Mouse (Mus musculus): Measurements from ENCODE around the gene Syce1.
"Not testable (repeated sequence)": the region's sequence is repeated elsewhere in the genome, so short reads cannot be mapped to it uniquely, and the experiment has no call there.

The Syce1 gene

DNA sequence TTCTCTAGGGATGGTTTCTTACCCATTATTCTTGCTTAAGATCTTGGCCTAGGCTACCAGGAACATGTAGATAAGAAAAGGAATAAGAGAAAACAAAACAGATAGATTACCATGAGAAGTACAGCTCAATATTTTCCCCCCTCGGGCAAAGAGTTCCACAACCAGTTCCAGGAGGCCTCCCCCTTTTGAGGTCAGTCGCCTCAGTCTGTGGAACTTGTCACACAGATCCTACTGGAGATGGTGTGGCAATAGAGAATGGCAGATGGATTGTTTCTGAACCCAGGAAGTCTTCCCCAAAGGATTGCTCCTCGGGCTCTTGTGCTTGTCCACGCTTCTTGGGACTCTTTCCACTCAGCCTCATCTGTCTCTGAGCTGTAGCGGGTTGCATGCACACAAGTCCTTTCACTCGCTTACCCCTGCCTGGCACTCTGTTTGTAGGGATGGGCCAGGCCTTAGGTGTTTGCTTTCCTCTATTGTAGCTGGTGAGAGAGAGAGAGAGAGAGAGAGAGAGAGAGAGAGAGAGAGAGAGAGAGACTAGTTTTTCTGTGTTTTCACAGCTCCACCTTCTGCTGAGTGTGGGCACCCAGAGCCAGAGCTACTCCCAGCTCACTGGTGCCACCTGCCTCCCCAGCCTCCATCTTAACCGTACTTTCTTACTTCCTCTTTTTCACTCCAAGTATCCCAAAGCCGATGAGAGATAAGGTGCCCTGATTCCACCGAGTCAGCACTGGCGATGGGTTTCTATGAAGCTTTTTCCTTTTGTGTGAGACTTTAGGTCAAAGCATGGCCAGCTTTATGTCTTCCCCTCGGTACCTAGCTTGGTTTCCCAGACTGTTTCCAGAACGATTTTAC, 21.5 kb downstream of the Syce1 start:
- DNase-seq (ENCODE audit: low read depth in 1 of 2, low spot score in 2 of 2): no peak

DNA sequence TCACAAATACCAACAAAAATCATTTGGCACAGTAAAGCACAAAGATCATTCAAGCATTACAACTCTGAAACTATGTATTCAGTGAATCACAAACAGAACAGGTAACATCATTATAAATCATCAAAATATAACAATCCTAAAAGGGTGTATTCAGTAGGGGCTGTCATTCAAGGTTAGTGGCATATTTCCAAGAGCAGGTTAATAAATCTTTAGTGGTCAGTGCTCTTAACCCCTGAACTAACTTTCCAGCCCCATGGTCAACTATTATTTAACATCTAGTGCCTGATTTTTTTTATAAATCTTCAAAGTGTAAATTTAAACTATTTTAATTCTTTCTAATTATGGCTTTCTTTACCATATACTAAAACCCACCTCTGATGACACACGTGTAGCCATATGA, 22.3 kb downstream of the Syce1 start:
- not testable (repeated sequence) for DNase-seq (ENCODE audit: low read depth in 1 of 2, low spot score in 2 of 2)

DNA sequence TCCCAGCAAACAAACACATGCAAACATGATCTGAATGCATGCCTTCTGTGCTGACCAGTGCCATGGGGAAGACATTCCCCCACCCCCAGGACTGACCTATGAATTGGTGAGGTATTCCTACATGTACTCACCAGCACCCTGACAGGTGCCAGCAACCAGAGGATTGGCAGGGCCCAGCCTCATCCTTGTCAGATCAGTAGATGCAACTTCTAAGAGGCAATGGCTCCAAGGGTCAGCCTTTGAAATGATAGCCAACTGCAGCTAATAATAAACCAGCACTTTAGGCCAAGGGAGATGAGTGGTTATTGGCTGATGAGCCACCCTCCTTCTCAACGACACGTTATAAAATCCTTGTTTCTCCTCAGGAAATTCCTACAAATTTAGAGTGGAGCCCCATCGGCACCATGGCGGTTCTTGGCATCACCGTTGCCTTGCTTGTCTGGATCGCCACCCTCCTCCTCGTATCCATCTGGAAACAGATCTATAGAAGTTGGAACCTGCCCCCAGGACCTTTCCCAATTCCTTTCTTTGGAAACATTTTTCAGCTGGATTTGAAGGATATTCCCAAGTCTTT, 24.1 kb downstream of the Syce1 start, which contains the start of gene Cyp2e1:
Gene Cyp2e1, plus strand, starts transcription at position 293 of the 574 bp plus-strand sequence.
- DNase-seq (ENCODE audit: low read depth in 1 of 2, low spot score in 2 of 2): no peak

DNA sequence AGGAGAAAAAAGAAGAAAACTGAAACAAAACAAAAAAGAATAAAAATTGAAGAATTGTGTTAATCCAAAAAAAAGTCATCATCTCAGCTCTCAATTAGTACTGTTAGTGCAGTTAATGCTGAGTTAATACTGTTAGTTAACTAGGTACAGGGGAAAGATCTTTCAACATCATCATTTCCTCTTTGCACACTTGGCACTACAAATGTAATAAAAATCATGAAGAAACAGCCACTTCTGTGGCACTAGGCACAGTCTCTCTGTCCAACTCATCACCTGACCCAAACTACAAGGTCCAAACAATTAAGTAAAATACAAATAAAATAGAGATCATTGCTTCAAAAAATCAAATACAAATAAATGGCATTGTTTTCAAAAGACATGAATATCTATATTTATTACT, 27.0 kb downstream of the Syce1 start:
- no peak for DNase-seq (ENCODE audit: low read depth in 1 of 2, low spot score in 2 of 2)

DNA sequence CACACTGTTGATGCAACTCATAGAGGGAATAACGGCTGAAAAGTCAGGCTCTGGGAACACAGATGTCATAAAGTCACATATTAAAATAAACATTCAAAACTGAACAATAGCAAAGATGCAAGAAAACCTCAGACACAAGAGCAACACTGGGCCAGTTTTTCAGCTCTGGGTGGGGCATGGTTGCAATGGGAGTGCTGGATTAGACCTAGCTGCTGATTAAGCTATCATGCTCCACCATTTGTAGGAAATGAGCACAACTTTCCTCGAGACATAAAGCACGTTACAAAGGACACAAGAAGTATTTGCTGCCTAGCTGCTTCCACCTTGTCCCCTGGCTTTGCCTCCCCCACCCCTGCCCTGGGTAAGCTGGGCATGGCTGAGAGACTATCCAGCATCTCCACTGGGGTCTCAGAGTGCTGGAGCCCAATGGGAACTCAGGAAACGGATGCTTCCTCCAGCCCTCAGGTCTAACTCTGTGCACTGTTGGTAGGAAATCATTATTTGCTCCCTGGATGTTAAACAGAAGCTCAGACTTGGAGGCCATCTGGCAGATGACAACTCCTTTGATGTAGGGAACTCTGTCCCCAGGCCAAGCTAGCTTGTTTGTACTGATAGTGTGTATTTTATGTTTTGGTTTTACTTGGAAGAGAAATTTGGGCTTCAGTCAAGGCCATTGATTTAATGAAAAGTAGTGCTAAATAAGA, 31.3 kb downstream of the Syce1 start:
- DNase-seq (ENCODE audit: low read depth in 1 of 2, low spot score in 2 of 2): no peak

DNA sequence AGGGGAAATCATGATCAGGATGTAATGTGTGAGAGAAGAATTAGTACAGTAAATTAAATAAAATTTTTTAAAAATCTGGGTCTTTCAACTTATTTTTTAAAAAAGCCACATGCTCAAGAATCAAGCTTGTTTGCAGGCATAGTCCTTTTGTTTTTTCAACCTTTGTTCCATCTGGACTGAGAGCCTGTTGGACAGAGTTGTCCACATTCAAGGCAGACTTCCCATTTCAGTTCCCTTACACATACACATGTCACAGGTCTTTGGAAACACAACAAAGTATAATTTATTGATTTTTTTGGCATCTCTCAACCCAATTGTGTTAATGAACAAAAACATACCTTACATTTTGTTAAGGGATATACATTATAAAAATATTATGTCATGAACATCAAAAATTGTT, 33.1 kb downstream of the Syce1 start:
- no peak for DNase-seq (ENCODE audit: low read depth in 1 of 2, low spot score in 2 of 2)

DNA sequence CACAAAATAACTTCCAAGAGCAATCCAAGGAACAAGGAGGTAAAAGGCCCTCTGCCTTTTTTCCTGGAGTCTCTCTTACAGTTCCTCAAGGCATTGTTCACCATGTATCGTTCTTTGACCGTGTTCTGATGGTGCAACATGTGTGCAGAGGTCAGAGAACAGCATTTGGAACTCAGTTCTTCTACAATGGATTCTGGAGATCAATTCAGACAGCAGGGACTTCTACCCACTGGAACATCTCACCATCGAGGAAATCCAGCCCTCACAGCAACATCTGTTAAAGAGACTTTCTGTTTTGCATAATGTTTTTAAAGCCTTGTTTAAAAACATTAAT, 38.9 kb downstream of the Syce1 start:
- no peak for DNase-seq (ENCODE audit: low read depth in 1 of 2, low spot score in 2 of 2)

DNA sequence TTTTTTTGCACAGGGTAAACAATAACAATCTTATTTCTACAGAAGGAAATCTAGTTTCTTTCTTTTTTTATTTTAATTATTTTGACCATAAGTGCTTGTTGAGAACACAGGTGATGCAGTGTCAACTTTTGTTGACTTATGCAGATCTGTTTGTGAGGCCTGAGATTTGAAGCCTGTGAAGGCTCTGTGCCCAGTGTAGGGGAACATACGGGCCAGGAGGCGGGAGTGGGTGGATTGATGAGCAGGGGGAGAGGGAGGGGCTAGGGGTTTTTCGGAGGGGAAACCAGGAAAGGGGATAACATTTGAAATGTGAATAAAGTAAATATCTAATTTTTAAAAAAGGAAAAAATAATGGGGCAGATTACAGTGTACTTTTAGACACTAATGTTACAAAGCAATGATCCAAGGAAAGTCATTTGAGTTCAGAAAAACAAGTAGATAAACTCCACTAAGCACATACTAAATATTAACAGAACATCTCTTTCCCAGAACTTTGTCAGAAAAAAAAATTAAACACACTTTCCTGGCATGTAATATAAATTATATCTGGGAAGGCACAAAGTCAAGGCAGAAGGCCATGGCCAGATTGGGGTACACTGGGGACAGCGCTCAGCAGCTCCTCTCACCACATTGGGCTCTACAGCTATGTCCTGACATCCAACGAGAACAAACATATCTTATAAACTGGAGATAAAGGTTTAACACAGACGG, 39.4 kb downstream of the Syce1 start:
- no peak for DNase-seq (ENCODE audit: low read depth in 1 of 2, low spot score in 2 of 2)

DNA sequence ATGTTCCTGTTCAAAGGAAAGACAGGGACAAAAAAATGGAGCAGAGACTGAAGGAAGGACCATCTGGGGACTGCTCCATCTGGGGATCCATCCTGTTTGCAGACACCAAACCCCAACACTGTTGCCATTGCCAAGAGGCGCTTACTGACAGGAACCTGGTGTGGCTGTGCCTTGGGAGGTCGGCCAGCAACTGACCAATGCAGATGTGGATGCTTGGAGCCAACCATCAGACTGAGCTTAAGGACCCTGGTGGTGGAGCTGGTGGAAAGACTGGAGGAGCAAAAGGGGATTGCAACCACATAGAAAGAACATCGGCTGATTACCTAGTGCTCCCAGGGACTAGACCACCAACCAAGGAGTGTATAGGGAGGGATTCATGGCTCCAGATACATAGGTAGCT, 40.2 kb downstream of the Syce1 start:
- DNase-seq (ENCODE audit: low read depth in 1 of 2, low spot score in 2 of 2): no peak

DNA sequence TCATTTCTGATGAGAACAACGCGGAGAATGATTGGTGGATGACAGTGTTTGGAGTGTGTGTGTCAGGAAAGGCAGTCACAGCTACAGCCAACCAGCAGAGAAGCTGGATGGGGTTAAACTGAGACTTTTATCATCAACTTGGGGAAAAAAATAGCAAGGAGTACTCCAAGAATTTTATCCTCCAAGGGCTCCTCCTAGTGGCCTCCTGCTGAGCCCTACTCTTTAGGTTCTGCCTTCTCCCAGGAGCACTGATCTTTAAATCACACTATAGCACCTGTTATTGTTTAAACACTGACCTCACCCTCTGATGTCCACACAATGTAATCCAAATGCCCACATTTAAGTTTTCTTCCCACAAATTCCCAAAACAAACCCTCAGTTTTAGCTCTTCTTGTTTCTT, 54.5 kb downstream of the Syce1 start:
- DNase-seq (ENCODE audit: low read depth in 1 of 2, low spot score in 2 of 2): no peak
